In the genomic region with DNA sequence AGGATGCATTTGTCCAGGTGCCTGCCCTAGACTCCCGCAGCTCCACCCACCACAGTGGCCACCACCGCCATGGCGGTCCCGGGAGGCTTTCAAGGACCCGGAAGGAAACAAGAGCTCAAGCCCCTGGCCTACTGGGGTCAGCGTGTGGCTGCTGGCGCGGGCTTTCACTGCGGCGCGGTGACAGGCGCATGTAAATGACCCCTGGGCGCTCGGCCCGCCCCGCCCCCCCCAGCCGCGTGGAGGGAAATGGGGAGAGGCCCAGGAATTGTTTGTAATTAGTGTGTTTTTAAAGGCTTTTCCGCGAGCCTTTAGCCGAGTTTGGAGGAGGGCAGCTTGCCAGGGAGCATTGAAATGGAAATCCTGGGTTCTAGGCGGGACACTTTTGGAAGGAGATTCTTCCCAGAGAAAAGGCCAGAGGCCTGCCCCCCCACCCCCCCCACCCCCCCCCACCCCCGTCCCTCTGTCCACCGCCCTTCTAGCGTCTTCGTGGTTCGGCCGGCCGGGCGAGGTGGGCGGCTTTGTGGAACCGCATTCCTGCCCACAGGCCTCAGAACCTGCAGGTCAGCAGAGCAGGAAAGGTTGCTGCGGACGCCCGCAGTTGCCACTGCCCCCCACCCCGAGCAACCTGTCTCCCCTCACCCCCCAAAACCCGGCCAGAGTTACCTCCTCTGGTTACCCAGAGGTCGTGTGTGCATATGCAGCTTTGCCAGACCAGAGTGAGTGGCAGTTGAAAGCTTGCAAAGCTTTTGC, we compare ENCODE assay signal across 8 mouse cellular contexts. TPM values are rescaled to one million over a fixed set of nuclear protein-coding genes. Genes with fewer than 3 reads are reported as not detected.
DNase-seq lines count a peak whose midpoint lies in the region; ATAC-seq and TF ChIP-seq lines count a peak whose summit lies in the region.

No protein-coding gene starts in this region.

- no peaks in the 10 kb centered on the region for H3K9me3 ChIP-seq in forebrain, embryonic 15.5 days
- no peaks in the 10 kb centered on the region for H3K9me3 ChIP-seq in limb, embryonic 13.5 days

- H3K4me2 ChIP-seq in forebrain, embryonic 15.5 days (replicated peaks), result peak overlapping the region; percentile 24; the same call in 1 of the 2 replicates
- peak overlapping the region; percentile 41 for H3K4me2 ChIP-seq in limb, embryonic 13.5 days (replicated peaks)

- 37% methylated on average over 36 of the region's 38 CpGs for WGBS in lung, adult 2 months
- 26% methylated on average over 25 of the region's 38 CpGs for WGBS in forebrain, embryonic 15.5 days
- 26% methylated on average over 27 of the region's 38 CpGs for WGBS in limb, embryonic 13.5 days
- WGBS in small intestine, adult 2 months, result 36% methylated on average over 38 of the region's 38 CpGs

- H3K4me3 ChIP-seq in lung, adult 2 months (replicated peaks; ENCODE audit: extremely low read depth, low read depth, low read length), result no peak overlapping the region
- no peak overlapping the region for H3K4me3 ChIP-seq in forebrain, embryonic 15.5 days
- no peak overlapping the region for H3K4me3 ChIP-seq in limb, embryonic 13.5 days
- H3K4me3 ChIP-seq in small intestine, adult 2 months (ENCODE audit: low read depth, low read length), result peak overlapping the region; percentile 13; the same call in 1 of the 2 replicates

- H3K27me3 ChIP-seq in forebrain, embryonic 15.5 days, result no peaks in the 10 kb centered on the region
- peaks cover 43% of the 10 kb centered on the region for H3K27me3 ChIP-seq in limb, embryonic 13.5 days
- H3K27me3 ChIP-seq in small intestine, adult 2 months (ENCODE audit: control insufficient read depth, insufficient read depth, low read length), result no peaks in the 10 kb centered on the region

- H3K4me1 ChIP-seq in lung, adult 2 months (ENCODE audit: control insufficient read depth, insufficient read depth, low read length), result no peaks in the 10 kb centered on the region
- peaks cover 13% of the 10 kb centered on the region for H3K4me1 ChIP-seq in forebrain, embryonic 15.5 days
- H3K4me1 ChIP-seq in limb, embryonic 13.5 days, result peaks cover 17% of the 10 kb centered on the region
- no peaks in the 10 kb centered on the region for H3K4me1 ChIP-seq in small intestine, adult 2 months (ENCODE audit: control insufficient read depth, insufficient read depth, insufficient read length, low read length)

- ATAC-seq in forebrain, embryonic 15.5 days (replicated peaks), result peak; percentile 52; the same call in 1 of the 2 replicates
- peak; percentile 24; the same call in 1 of the 2 replicates for ATAC-seq in limb, embryonic 13.5 days (ENCODE audit: low FRiP score, low read depth)
- no peak for ATAC-seq in erythroblast, adult 5-6 weeks (replicated peaks; ENCODE audit: low FRiP score, poor library complexity, severe bottlenecking)
- no peak for ATAC-seq in activated CD4-positive, CD25-positive, alpha-beta regulatory T cell, adult 4 months

- H3K9ac ChIP-seq in forebrain, embryonic 15.5 days (replicated peaks), result no peak overlapping the region
- 0 out of 2 replicates have a peak overlapping the region, but pooled peaks have one; percentile 43 for H3K9ac ChIP-seq in limb, embryonic 13.5 days

- no peak for TF ChIP-seq CTCF in lung, adult 2 months (IDR thresholded peaks at IDR 0.05; ENCODE audit: insufficient read depth, low read length)
- TF ChIP-seq CTCF in small intestine, adult 2 months (IDR thresholded peaks at IDR 0.05; ENCODE audit: extremely low read depth, insufficient read length, insufficient replicate concordance, low read depth, low read length), result no peak

- no peak for TF ChIP-seq POLR2A in lung, adult 2 months (IDR thresholded peaks at IDR 0.05; ENCODE audit: borderline replicate concordance, extremely low read depth, low read depth, low read length)
- no peak for TF ChIP-seq POLR2A in small intestine, adult 2 months (IDR thresholded peaks at IDR 0.05; ENCODE audit: low read depth, low read length)

- no peaks in the 10 kb centered on the region for H3K36me3 ChIP-seq in forebrain, embryonic 15.5 days
- H3K36me3 ChIP-seq in limb, embryonic 13.5 days, result no peaks in the 10 kb centered on the region
- H3K36me3 ChIP-seq in small intestine, adult 2 months (ENCODE audit: control insufficient read depth, insufficient read depth, low read length), result no peaks in the 10 kb centered on the region

- no peak overlapping the region; the same call in 1 of the 2 replicates for H3K27ac ChIP-seq in forebrain, embryonic 15.5 days (replicated peaks)
- H3K27ac ChIP-seq in limb, embryonic 13.5 days, result peak overlapping the region; percentile 67; the same call in 1 of the 2 replicates
- H3K27ac ChIP-seq in small intestine, adult 2 months (ENCODE audit: insufficient read depth, low read depth, low read length), result no peak overlapping the region

- peak; percentile 10 for DNase-seq in lung, adult 2 months
- DNase-seq in lung, postnatal 25 days (ENCODE audit: low spot score), result no peak
- DNase-seq in spleen, adult 18-20 months, result no peak

RNA-seq across cellular contexts. Expression of a gene that starts 28.1 kb away (rescaled TPM):
- polyA plus RNA-seq in lung, adult 2 months (2012; rRNA removed), result 29.0 and 41.4 TPM in 2 replicates
- 360 and 385 TPM in 2 replicates for polyA plus RNA-seq in forebrain, embryonic 15.5 days (2015; fragmentation: Nextera tagmentation; extraction: Ambion mirVana)
- 178 and 180 TPM in 2 replicates for polyA plus RNA-seq in limb, embryonic 13.5 days (2015; fragmentation: Nextera tagmentation; extraction: Ambion mirVana)
- 28.2 and 60.0 TPM in 2 replicates for polyA plus RNA-seq in small intestine, adult 2 months (2012; rRNA removed)
- total RNA-seq in erythroblast, adult 5-6 weeks (2015; ENCODE audit: low replicate concordance), result 1.2 and 2.9 TPM in 2 replicates
- 4.6 and 5.5 TPM in 2 replicates for total RNA-seq in erythroblast, adult 5-6 weeks (2017; ENCODE audit: low replicate concordance)
- polyA plus RNA-seq in activated CD4-positive, CD25-positive, alpha-beta regulatory T cell, adult 4 months (2017; shearing (Covaris generic)), result 10 to 100 TPM; 44.0 to 44.2 TPM

Comparison
In these comparisons a context has a peak if more than half of its experiments do, and no peak if none do; other contexts are left out.
1. ATAC-seq: peak in forebrain, embryonic 15.5 days (single experiment) and limb, embryonic 13.5 days (single experiment); none in erythroblast, adult 5-6 weeks (single experiment) and activated CD4-positive, CD25-positive, alpha-beta regulatory T cell, adult 4 months (single experiment).